Mouse (Mus musculus): ENCODE data around the gene Gm5431. TPM values are rescaled to one million over a fixed set of nuclear protein-coding genes. Genes with fewer than 3 reads are reported as not detected.
"Not testable (repeated sequence)": the region's sequence is repeated elsewhere in the genome, so short reads cannot be mapped to it uniquely, and the experiment has no call there.

Gene Gm5431
- total RNA-seq, 2 experiments from 2014 or later: 0.28 to 0.43 TPM

DNA sequence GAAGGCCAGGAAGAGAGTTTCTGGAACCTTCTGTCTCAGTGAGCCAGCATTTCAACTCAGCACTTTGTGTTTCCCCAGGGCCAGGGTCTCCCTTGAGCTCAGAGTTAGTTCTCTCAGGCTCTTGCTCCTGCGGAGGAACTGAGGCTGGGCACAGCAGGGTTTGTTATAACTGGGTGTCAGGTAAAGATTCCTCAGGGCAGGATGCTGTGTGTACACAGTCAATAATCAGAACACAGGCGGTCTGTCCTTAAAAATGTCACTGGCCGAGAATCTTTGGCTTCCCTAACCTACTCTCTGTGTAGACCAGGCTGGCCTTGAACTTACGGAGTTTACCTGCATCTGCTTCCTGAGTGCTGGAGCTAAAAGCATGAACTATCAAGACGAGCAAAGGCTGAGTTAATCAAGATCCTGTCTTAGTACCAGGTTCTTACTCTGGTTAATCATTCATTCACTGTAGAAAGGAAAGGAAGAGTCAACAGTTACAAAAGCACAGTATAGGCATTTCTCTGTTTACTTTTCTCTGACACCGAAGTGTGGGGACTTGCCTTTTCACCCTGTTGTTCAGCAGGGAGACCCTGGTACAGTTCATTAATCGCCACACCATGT lies 29.2 kb downstream of the Gm5431 start:
- DNase-seq (ENCODE audit: extremely low spot score in 1 of 2, low spot score in 2 of 2): no peak
- intact Hi-C loops (cut with DNase I): loop anchor here (5.0 kb wide), 1 partner anchor 400 kb away; no protein-coding TSS in a partner anchor

DNA sequence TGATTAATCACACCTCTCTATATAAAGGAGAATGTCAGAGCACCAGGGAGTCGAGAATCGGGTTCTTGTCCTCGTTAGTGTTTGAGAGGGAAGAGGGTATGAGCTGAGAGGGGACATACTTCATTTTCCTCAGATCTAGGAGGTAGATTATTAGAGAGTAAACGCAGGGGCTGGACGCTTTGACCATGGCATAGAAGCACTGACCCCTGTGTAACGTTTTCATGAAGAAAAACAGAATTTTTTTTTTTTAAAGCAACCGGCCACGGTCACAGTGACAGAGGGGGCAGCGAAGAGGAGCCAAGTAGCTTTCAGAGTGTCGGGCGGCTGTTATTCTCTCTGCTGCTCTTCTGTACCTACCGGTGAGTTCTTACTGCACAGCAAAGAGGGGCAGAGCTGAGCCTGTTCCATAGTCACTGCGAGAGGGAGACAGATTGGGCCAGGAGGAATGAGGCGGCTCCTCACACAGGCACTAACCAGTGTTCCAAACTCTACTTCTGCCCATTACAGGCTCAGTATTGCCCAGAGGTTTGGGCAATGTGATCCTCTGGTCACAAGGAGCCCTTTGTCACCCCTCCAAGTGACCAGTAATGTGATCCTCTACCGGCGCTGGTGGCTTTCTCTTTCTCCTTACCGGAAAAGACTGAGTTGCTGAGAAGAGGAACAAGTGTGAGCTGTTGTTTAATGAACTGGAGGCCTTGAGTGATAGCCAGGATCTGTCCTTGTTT lies 30.0 kb downstream of the Gm5431 start:
- intact Hi-C loops (cut with DNase I): loop anchor here (5.0 kb wide), 1 partner anchor 400 kb away; no protein-coding TSS in a partner anchor
- peak in 1 of 2 experiments; percentile 35 for DNase-seq (ENCODE audit: extremely low spot score in 1 of 2, low spot score in 2 of 2)

DNA sequence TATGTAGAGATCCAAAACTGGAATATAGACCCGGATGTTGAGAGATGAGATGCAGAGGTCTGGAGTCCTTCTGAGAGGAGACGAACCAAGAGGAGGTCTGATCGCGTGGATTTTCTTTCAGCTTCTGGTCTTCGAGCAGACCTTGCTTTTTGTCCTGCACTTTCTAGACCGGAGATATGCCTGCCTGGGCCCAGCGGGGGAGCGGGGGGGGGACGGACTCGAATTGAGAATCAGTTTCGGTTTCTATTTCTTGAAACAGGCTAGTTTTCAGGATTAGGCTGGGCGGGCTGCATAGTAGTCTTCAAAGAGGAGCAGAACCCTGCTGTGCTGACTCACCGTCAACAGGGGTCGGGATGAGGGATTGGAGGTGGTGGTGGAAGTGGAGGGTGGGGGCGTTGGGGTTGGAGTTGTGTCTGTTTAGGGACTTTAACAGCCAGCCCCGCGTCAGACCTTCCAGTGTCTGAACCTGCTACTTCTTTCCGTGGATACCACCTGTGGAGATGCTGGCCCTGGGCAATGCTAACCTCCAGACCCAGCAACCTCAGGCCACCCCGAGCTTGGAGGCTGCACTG lies 30.7 kb downstream of the Gm5431 start, which contains the start of gene Irgm1:
Gene Irgm1 (minus strand): TSS at position 483 of the 572 bp plus-strand sequence.
- intact Hi-C loops (cut with DNase I): loop anchor here (5.0 kb wide), 1 partner anchor 401 kb away; no protein-coding TSS in a partner anchor
- DNase-seq (ENCODE audit: extremely low spot score in 1 of 2, low spot score in 2 of 2): peak in 1 of 2 experiments; percentile 80

DNA sequence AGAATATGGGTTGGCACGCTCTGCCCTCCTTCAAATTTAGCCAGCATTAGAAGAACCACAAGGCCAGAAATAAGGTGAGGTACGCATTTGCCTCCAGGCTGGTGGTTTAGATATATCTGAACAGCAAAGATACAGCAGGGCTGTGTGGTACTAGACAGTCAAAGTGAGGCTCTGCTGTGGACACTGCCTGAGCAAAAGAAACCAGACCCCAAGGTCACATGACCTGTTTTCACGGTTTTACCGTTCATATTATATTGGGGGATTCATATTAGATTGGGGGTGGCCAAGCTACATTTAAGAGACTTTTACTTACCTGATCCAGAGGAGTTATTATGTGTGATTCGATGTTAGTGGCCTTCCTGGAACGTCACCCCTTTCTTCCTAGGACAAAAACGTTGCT lies 31.2 kb downstream of the Gm5431 start:
- no peak for DNase-seq (ENCODE audit: extremely low spot score in 1 of 2, low spot score in 2 of 2)
- intact Hi-C loops (cut with DNase I): loop anchor here (5.0 kb wide), 1 partner anchor 402 kb away; no protein-coding TSS in a partner anchor

DNA sequence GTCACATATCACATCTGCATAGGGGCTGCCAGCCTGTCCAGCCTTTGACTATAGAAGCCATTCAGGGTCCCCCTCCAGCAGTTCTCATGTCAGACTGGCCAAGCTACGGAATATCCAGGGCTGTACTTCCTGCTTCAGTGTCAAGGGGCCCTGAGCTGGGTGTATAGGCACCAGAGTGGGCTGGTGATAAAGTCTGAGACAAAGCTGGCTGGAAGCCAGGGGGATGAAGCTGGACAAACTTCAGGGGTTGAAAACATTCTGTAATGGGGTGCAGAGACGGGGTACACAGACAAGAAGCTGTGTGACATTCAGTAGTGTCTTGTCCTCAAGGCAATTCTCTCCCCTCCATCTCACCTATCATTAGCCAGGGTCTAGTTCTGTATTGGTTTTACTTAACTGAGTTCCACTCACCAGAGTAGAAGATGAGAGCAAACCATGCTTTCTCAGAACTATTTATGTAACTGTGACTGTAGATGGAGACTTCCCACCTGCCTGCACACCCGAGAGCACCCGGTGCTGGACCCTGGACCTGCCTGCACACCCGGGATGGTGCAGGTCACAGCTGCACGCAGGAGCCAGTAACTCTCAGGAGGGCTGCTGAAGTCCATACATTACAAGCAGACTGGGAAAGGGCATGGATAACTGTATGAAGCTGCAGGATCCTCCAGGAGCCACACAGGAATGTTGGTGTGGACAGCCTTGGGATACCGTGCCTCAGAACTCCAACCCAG lies 32.5 kb downstream of the Gm5431 start:
- intact Hi-C loops (cut with DNase I): loop anchor here (5.0 kb wide), 1 partner anchor 403 kb away; no protein-coding TSS in a partner anchor
- no peak for DNase-seq (ENCODE audit: extremely low spot score in 1 of 2, low spot score in 2 of 2)

DNA sequence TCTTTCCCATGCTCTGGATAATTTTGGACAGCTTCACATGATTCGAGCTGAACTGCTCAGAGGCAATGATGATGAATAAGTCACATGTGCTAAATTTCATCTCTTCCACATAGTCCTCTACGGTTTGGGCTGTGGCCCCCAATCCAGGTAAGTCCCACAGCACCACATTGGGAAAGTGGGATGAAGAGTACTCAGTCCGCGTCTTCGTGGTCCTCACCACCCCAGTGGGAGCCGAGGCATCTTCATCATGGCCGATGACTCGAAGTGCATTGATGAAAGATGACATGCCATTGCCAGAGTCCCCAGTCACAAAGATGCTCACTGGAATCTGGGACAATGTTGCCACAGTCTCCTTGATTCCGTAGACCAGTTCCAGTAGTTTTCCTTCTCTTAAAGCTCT lies 35.5 kb downstream of the Gm5431 start:
- intact Hi-C loops (cut with DNase I): no loop called here
- DNase-seq (ENCODE audit: extremely low spot score in 1 of 2, low spot score in 2 of 2): no peak

DNA sequence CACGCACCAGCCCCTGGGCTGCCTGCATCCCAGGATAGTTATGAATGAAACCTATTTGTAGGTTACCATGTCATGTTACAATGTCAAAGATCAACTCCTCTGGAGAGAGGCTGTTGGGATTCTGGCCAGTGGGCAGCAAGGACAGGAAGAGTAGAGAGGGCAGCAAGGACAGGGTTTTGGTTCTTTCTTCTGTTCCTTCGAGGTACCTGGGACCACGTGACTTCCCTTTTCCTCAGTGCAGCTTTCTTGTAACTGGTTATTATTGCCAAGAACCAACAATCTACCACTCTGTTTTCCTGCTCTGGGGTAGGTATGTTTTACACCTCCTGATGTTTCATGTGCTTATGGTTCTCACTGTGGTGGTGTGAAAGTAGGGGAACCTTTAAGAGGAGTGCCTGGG lies 38.2 kb downstream of the Gm5431 start:
- intact Hi-C loops (cut with DNase I): no loop called here
- DNase-seq (ENCODE audit: extremely low spot score in 1 of 2, low spot score in 2 of 2): no peak

DNA sequence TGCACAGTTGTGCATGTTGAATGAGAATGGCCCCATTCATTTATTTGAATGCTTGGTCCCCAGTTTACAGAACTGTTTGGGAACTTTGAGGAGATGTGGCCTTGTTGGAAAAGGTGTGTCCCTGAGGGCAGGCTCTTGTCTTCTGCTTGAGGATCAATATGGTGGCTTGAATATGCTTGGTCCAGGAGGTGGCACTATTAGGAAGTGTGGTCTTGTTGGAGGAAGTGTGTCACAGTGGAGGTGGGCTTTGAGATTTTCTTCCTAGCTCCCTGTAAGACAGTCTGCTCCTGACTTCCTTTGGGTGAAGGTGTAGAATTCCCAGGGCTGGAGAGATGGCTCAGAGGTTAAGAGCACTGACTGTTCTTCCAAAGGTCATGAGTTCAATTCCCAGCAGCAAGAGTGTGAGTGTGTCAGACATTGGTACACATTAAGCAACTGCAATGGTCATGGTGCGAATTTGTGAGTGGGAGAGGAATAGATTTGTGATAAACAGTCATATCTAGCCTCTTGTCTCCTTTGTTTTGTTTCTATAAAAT lies 39.2 kb downstream of the Gm5431 start:
- DNase-seq (ENCODE audit: extremely low spot score in 1 of 2, low spot score in 2 of 2): no peak
- intact Hi-C loops (cut with DNase I): no loop called here

DNA sequence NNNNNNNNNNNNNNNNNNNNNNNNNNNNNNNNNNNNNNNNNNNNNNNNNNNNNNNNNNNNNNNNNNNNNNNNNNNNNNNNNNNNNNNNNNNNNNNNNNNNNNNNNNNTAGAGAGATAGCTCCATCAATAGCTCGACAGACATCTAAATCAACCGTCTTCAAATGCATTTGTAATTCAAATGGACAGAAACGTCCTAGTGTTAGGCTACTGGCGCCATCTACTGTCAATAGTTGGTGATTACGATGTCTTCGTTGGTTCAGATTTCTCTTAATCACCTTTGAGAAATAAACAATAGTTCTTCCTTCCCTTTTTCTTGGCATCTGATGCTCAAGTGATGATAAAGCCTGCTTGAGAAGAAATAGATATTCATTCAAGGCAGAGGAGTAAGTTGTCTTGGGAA lies 43.0 kb downstream of the Gm5431 start:
- peak in 1 of 2 experiments; percentile 43 for DNase-seq (ENCODE audit: extremely low spot score in 1 of 2, low spot score in 2 of 2)
- intact Hi-C loops (cut with DNase I): no loop called here

DNA sequence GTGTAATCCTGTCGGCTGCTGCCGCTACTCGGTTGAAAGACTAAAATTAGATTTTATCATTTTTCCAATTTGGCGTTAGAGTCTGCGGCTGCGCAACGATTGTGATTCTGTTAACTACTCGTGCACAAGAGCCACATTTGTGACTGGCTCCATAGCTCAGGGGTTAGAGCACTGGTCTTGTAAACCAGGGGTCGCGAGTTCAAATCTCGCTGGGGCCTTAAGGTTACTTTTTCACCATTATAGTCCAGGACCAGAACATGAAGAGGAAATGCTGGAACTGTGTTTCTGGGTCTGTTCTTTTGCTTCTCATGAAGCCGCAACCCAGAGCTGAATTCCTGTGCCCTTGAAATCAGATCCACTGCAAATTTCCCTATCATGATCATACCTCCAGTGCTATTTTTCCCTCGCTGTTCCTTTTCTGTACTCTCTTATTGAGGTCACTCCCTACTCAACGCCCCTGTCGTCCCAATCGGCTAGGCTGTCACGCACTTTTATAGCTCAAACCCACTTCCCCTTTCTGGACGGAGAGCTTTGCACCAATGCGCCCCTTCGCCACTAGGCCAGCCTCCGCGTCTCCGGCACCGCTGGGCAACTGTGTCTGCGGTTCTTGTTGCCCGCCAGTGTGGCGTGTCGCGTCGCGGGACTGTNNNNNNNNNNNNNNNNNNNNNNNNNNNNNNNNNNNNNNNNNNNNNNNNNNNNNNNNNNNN lies 48.4 kb downstream of the Gm5431 start:
- intact Hi-C loops (cut with DNase I): no loop called here
- DNase-seq (ENCODE audit: extremely low spot score in 1 of 2, low spot score in 2 of 2): peak; percentile 80 to 88

DNA sequence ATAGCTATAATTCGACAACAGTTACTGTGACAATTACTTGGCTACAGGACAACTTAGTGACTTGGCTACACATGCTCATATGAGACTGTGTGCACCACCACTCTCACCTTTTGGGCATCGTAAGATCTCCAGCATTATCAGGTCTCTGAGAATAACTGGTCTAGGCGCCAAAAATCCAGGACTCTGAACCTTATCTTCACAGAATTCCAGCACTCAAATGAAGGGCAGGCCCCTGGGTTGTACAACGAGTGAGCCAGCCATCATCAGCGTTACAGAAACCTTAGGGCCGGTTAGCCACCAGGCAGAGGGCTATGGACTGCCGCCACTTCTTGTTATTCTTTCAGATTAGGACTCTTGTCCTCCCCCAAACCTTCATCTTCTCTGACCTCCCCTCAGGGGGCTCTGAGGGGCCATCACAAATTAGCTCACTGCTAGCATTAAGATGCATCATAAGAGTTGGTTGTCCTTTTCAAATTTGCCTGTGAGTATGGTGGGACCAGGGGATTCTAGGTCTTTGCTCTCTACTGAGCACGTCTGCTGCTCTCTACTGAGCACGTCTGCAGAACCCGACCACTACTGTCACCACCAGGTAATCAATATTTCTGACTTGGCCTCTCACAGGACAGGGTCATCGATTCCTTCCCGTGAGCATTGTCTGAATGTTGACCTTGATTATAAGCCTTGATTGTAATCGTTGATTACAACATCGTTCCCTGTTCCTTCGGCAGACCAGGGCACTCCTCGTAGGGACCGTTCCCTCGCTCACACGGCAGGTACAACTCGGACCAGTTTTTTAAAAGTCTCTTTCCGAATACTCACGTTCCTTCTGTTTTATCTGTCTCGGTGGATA lies 49.2 kb downstream of the Gm5431 start:
- no peak for DNase-seq (ENCODE audit: extremely low spot score in 1 of 2, low spot score in 2 of 2)
- intact Hi-C loops (cut with DNase I): no loop called here

DNA sequence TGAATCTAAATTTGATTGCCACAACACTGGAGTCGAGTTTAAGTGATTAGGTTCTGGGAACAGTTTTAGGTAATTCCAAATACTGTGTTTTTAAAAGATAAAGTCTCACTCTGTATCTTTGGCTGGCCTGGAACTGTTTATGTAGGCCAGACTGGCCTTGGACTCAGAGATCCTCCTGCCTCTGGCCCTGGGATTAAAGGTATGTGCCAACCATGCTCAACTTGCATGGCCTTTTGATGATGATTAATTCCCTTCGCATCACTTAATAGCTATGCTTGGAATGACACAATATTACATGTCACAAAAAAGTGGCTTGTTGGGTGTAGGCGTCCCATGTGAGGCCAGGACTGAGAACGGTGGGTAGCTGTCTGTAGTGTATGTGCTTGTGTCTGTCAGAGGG lies 49.8 kb downstream of the Gm5431 start:
- no peak for DNase-seq (ENCODE audit: extremely low spot score in 1 of 2, low spot score in 2 of 2)
- intact Hi-C loops (cut with DNase I): no loop called here

DNA sequence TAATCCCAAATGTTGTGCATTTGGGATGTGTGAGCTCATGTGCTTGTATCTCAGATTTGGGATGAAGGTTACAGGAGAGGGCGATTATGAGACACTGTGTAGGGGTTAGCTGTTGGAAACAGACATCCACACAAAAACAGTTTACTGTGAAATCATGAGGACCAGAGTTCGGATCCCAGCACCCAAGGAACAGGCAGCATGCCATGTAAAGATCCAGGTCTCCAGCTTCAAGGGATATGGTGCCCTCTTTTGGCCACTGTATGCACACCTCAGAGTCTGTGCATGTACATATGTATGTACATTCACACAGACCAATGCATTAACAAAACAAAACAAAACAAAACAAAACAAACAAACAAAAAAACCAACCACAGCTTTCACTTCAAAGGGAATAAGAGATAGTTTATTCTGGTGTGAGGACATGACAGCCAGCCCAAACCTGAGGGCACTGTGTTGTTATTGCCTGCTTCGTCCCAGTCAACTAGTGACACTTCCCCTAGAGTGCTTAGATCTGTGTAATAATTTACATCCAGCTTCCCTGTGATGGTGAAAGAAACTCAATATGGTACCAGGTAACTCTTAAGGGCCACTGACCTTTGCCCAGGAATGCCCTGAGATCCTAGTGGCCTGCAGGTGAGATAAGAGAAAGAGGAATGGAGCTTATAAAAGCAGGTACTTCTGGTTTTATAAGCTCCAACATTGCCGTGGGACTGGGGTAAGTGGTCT lies 50.6 kb downstream of the Gm5431 start:
- DNase-seq (ENCODE audit: extremely low spot score in 1 of 2, low spot score in 2 of 2): no peak
- intact Hi-C loops (cut with DNase I): no loop called here

DNA sequence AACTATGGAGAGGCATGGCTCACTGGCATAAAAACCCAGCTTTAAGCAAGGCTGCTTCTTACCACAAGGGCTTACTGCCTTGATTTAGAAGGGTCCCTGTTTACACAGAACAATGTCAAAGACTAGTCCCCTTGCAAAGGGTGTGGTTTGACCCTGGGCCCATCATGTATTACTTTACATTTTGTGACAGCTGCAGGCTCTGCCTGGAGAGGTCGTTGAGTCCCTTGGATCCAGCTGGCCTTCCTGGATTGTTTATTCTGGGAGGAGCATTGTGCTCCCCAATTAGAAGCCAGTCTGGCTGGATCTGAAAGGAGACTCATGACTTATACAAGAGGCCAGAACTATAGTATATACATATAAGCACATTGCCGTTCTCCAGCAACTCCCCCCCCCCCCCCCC lies 51.8 kb downstream of the Gm5431 start:
- intact Hi-C loops (cut with DNase I): no loop called here
- no peak for DNase-seq (ENCODE audit: extremely low spot score in 1 of 2, low spot score in 2 of 2)

DNA sequence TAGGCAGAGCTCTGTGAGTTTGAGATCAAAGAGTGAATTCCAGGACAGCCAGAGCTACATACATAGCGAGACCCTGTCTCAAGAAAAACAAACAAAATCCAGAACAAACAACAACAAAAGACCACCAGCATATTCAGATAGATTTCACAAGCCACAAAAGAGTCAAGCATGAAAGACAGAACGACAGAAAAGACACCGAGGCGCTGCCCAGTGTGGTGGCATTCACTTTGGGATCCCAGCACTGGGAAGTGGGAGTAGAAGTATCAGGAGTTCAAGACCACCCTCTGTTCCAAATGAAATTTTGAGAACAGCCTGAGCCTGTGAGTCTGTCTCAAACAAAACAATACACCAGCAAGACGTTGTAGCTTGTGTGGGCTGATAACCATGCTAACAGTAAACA lies 55.1 kb downstream of the Gm5431 start:
- intact Hi-C loops (cut with DNase I): no loop called here
- DNase-seq (ENCODE audit: extremely low spot score in 1 of 2, low spot score in 2 of 2): no peak

DNA sequence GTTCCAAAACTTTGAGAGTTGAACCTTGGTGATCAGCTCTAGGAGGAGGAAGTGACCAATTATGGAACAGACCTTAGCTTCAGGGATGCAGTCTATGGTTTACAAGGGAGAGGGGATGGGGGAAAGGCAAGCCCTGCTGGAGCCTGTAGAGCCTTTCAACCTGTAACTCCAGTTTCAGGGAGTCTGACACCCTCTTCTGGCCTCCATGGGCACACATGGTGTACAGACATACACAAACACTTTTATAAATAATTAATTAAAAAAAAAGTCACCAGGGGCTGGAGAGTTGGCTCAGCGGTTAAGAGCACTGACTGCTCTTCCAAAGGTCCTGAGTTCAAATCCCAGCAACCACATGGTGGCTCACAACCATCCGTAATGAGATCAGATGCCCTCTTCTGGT lies 55.7 kb downstream of the Gm5431 start:
- intact Hi-C loops (cut with DNase I); DNase-seq (ENCODE audit: extremely low spot score in 1 of 2, low spot score in 2 of 2): not testable (repeated sequence)

DNA sequence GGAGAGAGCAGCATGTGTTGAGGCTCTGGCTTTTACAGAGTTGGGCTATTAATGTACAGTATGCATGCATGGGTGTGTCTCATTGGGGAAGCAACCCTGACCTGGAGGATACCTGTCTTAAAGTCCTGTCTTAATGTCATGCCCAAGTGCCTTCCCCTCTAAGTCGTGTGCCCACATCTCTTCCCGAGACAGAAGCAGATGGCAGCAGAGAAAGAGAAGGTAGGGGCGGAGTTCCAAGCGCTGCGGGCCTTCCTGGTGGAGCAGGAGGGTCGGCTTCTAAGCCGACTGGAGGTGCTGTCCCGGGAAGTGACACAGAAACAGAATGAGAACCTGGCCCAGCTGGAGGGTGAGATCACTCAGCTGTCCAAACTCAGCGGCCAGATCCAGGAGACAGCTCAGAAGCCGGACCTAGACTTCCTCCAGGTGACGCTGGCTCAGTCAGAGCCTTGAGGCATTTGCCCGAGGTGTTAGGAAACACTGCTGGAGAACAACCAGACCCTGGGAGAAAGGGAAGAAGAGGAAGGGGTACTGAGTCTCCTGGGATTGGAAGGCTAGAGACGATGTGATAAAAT lies 56.7 kb downstream of the Gm5431 start:
- intact Hi-C loops (cut with DNase I): no loop called here
- no peak for DNase-seq (ENCODE audit: extremely low spot score in 1 of 2, low spot score in 2 of 2)
